Mouse (Mus musculus): Measurements from ENCODE around the gene Olfr1383. TPM values are rescaled to one million over a fixed set of nuclear protein-coding genes. Genes with fewer than 3 reads are reported as not detected.

Gene Olfr1383
- not detected in 2 replicates for polyA plus RNA-seq (2015; fragmentation: Nextera tagmentation; extraction: Ambion mirVana)

GRCm38 (mm10) chr11:49519348-49519747 lies at the start of gene Olfr1383:
Olfr1383 (plus strand) TSS chr11:49519648.

GRCm38 (mm10) chr11:49488770-49489169 lies 30.7 kb upstream of the Olfr1383 start, which contains the start of gene Olfr1385:
Olfr1385 (plus strand) TSS chr11:49489070.

GRCm38 (mm10) chr11:49527947-49528346 lies 8.5 kb downstream of the Olfr1383 start, which contains the start of gene Olfr1382:
Olfr1382 (plus strand) TSS chr11:49528247.

GRCm38 (mm10) chr11:49543149-49543548 lies 23.7 kb downstream of the Olfr1383 start, which contains the start of gene Olfr1381:
Olfr1381 (plus strand) TSS chr11:49543449.

GRCm38 (mm10) chr11:49556578-49556977 lies 37.1 kb downstream of the Olfr1383 start, which contains the start of gene Olfr1380:
Olfr1380 (plus strand) TSS chr11:49556878.

Other genes with a start within 250 kb of the Olfr1383 start
- 0.04 TPM in 1 of 2 replicates, not detected in the other for gene Olfr1393, start 241.3 kb upstream of the Olfr1383 start, polyA plus RNA-seq (2015; fragmentation: Nextera tagmentation; extraction: Ambion mirVana)
- not detected in 2 replicates for gene Olfr1392, start 234.4 kb upstream of the Olfr1383 start, polyA plus RNA-seq (2015; fragmentation: Nextera tagmentation; extraction: Ambion mirVana)
- not detected in 2 replicates for gene Olfr10, start 214.9 kb upstream of the Olfr1383 start, polyA plus RNA-seq (2015; fragmentation: Nextera tagmentation; extraction: Ambion mirVana)
- not detected in 2 replicates for gene Olfr1391, start 196.9 kb upstream of the Olfr1383 start, polyA plus RNA-seq (2015; fragmentation: Nextera tagmentation; extraction: Ambion mirVana)
- gene Olfr1390, start 184.5 kb upstream of the Olfr1383 start, polyA plus RNA-seq (2015; fragmentation: Nextera tagmentation; extraction: Ambion mirVana), result not detected in 2 replicates
- gene Olfr1389, start 96.6 kb upstream of the Olfr1383 start, polyA plus RNA-seq (2015; fragmentation: Nextera tagmentation; extraction: Ambion mirVana), result not detected in 2 replicates
- 0.04 TPM in 1 of 2 replicates, not detected in the other for gene Olfr1388, start 83.0 kb upstream of the Olfr1383 start, polyA plus RNA-seq (2015; fragmentation: Nextera tagmentation; extraction: Ambion mirVana)
- not detected in 2 replicates for gene Olfr1387, start 64.3 kb upstream of the Olfr1383 start, polyA plus RNA-seq (2015; fragmentation: Nextera tagmentation; extraction: Ambion mirVana)
- not detected in 2 replicates for gene Olfr1386, start 54.6 kb upstream of the Olfr1383 start, polyA plus RNA-seq (2015; fragmentation: Nextera tagmentation; extraction: Ambion mirVana)
- gene Olfr1385, start 30.6 kb upstream of the Olfr1383 start, polyA plus RNA-seq (2015; fragmentation: Nextera tagmentation; extraction: Ambion mirVana), result not detected in 2 replicates
- gene Olfr1384, start 12.9 kb upstream of the Olfr1383 start, polyA plus RNA-seq (2015; fragmentation: Nextera tagmentation; extraction: Ambion mirVana), result not detected in 2 replicates
- not detected in 2 replicates for gene Olfr1382, start 8.6 kb downstream of the Olfr1383 start, polyA plus RNA-seq (2015; fragmentation: Nextera tagmentation; extraction: Ambion mirVana)
- gene Olfr1381, start 23.8 kb downstream of the Olfr1383 start, polyA plus RNA-seq (2015; fragmentation: Nextera tagmentation; extraction: Ambion mirVana), result not detected in 2 replicates
- gene Olfr1380, start 37.2 kb downstream of the Olfr1383 start, polyA plus RNA-seq (2015; fragmentation: Nextera tagmentation; extraction: Ambion mirVana), result not detected in 2 replicates
- gene Flt4, start 89.6 kb downstream of the Olfr1383 start, polyA plus RNA-seq (2015; fragmentation: Nextera tagmentation; extraction: Ambion mirVana), result 3.2 and 4.3 TPM in 2 replicates
- 0.28 TPM in 1 of 2 replicates, not detected in the other for gene Scgb3a1, start 144.0 kb downstream of the Olfr1383 start, polyA plus RNA-seq (2015; fragmentation: Nextera tagmentation; extraction: Ambion mirVana)
- gene Cnot6, start 193.1 kb downstream of the Olfr1383 start, polyA plus RNA-seq (2015; fragmentation: Nextera tagmentation; extraction: Ambion mirVana), result 35.8 and 36.3 TPM in 2 replicates